Mouse (Mus musculus): ENCODE results near the gene Dlx3. TPM values are rescaled to one million over a fixed set of nuclear protein-coding genes. Genes with fewer than 3 reads are reported as not detected.

Dlx3 gene
- total RNA-seq (2022), result not detected

DNA sequence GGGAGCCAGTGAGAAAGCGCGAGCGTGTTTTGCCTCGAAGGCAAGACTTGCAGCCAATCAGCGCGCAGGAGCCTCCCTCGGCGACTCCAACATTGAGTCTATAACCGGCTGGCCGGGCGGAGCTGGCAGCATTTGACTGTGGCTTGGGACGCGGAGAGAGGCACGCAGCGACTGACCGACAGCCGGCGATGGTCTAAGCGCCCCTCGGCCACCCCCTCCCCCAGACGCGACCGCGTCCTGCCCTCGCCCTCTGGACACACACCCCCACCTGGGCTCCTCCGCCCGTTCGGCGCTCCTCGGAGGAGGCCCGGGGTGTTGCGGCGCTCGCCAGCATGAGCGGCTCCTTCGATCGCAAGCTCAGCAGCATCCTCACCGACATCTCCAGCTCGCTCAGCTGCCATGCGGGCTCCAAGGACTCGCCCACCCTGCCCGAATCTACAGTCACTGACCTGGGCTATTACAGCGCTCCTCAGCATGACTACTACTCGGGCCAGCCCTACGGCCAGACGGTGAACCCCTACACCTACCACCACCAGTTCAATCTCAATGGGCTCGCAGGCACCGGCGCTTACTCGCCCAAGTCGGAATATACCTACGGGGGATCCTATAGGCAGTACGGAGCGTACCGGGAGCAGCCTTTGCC is at the start of gene Dlx3:
Gene Dlx3, plus strand, starts transcription at position 130 of the 643 bp plus-strand sequence.
- no peak for DNase-seq

DNA sequence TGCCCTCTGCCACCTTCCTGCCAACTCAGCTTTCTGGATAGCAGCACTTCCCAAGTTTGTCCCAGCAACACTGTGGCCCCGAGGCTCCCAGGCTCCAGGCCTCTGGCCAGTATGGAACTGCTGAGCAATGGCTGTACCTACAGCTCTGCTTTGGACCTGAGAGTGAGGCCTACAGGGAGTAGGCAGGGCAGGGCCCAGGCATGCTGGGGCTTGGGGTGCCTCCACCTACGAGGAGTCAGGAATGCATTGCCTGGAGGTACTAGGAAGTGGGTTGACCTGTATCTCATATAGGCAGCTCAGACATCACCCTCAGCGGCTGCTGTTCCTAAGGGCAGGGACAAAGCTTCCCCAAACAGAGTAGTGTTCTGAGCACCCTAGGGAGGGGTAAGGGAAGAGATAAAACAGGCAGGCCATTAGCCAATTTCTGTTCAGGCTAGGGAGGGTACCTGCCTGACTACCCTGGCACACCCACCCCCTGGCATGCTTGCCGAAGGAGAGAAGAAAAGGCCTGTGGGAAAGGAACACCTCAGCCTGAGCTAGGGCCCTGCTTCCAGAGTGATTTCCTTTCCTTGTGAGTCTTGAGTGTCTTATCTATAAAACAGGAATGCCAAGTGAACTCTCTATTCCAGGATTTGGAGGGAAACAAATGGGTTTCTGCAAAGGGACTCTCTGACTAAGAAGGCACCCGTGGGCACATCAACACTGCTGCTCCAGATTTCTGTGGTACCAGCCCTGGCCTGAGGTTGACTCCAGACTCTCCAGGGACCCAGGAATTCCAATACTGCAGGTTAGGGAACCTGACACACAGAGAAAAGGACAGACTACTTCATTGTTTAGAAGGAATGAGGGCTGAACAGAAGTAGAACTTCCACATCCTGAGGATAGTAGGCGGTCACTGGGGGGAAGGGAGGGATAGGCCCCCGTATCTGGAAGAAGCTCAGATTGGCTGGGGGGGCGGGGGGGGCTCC is 49.5 kb upstream of the Dlx3 start:
- no peak for DNase-seq

DNA sequence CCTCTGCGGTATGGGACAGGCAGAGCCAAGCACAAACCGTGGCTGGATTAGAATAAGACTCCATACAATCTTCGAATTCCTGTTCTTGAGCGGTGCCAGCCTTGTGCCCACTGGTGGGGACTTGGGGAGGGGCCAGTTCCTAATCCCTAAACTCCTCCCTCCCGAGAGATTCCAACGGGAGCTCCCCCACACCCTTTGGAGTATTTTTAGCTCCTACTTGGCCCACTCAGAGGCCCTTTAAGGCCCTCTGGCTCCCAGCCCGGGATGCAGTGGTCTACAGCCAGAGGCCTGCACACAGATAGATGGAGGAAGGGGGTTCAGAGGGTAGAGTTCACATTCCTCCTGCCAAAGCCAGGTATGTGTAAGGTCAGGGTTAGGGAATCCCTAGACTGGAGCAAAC is 48.7 kb upstream of the Dlx3 start:
- DNase-seq, result no peak

DNA sequence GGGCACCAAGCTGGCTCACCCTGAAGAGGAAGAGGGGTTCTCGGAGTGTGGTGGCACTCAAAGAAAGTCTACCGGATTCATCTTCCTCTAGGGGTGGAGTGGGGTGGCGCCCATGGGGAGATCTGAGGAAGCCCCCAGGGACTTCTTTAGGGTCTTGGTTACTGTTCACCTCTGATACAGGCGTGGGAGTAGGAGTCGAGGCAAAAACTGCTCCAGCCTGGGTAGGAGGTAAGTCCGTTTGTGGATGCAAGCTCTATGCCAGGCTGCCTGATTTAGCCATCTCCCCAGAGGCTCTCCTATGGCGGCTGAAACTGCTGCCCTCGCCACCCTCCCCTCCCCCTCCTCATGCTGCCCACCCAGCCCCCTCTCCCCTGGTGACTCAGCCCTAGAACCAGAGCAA is 47.8 kb upstream of the Dlx3 start:
- no peak for DNase-seq

DNA sequence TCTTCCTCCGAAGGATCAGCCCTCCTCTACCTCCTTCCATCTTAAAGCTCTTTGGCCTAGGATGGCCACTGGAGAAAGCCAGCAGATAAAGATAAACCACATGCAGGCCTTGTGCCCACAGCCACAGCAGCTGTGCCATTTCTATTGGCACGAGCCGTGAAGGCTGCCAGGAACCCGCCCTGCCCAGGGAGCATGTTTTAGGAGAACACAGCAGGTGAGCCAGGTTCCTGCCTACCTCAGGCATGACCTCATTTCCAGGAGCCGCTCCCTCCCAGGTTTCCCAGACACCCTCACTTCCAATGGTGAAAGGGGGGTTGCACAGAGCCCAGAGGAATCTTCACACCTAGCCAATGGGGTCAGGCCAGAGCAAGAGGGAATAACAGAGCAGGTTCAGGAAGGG is 47.1 kb upstream of the Dlx3 start:
- no peak for DNase-seq

DNA sequence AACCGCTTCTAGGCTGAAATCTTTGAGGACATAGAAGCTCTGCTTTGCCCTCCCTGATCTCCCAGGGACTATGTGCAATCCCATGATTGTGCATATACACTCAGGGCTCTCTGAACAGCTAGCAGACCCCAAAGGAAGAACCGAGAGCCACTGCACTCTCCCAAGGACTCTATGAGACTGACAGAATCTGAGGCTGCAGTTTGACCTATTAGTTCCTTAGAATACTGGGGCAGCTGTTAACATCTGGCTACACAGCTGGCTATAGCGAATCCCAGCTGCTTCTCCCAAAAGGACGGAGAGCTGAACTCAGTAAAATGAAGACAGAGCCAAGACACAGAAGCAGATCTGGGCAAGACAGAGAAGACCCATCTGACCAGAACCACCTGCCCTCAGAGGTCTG is 46.1 kb upstream of the Dlx3 start:
- no peak for DNase-seq

DNA sequence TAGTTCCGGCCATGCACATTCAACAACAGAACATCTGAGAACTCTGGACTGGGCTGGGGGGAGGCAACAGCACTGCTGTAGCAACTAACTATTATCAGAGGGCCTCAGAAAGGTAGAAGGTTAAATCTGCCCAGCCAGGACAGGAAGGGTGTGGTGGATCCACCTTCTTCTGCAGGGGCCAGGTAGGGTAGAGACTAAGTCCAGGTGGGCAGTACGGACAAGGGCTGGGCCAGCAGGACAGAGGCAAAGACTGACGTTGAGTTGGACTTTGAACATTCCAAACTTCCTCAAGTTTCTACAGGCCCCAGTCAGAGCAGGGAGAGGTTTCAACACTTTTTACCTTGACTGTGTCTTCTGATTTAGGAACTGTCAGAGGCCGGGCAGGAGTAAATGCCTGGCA is 45.2 kb upstream of the Dlx3 start:
- no peak for DNase-seq

DNA sequence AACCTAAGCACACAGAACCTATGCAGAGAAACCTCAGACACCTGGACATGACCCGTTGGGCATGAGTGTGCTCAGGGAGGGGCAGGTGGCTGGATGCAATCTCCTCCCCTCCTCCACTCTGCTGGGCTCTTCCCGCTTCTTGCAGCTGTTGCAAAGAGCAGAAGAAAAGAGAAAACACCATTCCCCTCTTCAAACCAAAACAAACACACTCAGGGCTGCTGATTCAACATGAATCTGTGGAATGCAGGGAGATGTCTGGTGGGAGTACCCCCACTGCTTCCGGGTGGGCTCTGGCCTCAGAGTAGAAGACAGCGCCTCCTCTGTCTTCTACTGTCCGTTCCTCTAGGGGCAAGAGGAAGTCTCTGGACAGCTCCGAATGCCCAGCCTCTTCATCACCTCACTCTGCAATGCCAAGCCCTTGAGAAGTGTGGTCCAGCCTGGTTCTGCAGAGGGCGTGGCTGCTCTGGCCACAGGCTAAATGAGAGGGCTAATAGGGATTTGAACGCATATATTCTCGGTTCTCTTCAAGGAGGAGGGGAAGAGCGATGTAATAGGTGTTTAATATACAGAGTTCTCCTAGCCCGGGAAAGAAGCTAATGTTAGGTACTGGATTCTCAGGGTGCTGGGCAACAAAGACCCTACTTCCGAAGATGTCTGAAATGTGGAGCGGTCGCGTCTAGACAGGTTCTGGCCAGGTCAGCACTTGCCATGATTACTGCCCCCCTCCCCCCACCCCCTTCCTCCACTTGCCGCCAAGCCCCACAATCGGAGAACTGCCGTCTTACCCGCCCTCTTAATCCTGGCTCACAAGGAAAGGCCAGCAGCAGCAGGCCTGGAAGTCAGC is 44.5 kb upstream of the Dlx3 start:
- DNase-seq, result no peak

DNA sequence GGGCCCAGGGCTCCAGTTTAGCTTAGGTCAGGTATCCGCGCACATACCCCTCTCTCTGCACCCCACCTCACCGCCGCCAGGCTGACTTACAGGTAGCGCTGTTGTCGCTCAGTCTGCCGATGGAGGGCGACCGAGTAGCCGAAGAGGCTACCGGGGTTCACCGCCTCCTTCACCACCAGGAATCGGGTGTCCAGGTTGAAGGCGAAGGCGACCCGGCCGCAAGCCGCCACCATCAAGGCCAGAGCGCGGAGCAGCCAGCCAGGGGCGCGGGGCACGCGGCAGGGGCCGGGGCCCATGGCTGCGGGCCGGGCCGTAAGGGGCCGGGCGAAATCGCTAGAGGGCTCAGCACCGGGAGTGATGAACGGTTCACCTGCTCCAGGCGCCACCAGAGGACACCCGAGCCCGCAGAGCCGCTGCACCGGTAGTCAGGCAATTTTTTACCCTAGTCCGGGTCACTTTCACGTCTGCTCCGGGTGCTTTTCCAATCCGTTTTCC is 43.8 kb upstream of the Dlx3 start:
- DNase-seq, result peak; percentile 58

DNA sequence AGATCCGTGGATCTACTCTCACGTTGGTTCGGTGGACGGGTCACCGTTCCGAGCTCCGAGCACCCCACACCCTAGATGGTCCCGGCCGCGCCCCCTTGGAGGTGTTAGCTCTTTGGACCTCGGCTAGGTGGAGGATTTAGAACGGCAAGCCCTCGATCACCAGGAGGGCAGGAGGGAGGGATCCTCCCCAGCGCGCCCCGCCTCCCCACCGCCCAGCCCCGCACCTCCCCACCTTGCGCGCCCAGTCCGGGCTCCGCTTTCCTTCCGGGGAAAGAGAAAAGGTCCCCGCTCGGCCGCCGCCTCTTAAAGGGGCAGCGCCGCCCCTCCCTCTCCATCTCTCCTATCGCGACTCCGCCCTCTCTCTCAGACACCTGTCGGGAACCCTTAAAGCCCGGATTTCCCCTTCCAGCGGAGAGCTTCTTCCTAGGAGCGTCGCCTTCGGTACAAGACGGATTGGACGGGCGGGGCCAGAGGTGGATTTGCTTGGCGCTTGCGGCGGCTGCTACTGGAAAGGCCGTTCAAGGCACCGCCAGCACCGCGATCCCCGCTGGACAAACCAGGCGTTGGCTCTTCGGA is 43.3 kb upstream of the Dlx3 start, which contains the start of gene Itga3:
Gene Itga3, minus strand, starts transcription at position 266 of the 576 bp plus-strand sequence.
- DNase-seq, result peak; percentile 77

DNA sequence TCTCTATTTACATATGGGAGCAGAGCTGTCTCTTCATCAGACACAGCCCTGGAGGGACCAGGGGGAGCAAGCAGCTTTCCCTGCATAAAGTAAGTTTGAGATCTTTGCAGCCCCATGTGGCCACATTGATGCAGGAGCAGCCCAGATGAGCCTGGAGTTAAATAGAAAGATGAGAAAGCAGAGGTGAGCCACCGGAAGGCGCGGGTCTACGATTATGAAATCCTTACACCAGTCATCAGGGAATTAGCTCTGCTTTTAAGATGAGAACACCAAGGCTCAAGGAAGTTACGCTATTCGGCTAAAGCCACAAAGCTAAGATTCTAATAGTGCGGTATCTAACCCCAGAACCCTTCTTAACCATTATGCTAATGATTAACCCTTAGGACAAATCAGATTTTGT is 42.0 kb upstream of the Dlx3 start:
- DNase-seq, result no peak

DNA sequence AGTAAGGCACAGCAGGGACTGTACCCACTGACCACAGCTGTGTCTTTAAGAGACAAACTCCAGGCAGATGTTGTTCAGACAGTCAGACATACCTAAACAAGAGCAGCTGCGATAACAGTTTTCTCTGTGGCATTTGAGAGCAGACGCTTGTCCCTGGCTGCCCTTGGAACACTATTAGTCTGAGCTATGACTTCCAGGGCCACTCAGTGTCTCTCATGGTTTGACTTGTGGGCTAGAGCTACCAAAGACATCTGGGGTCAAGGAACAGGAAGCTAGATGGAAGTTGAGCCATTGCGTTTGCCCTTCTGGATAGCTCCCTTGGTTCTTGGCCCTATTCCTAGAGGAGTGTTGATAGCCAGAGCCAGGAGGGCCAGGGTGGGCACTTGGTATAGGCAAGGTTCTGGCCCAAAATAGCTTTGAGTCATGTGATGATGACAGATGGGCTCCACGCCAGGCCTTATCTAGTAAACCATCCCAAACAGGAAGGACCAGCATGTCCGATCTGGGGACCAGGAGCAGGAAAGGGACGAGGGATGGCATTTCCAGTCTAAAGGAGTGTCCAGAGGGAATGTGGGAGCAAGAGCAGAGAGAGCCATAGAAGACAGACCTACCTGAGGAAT is 40.6 kb upstream of the Dlx3 start:
- peak; percentile 73 for DNase-seq

DNA sequence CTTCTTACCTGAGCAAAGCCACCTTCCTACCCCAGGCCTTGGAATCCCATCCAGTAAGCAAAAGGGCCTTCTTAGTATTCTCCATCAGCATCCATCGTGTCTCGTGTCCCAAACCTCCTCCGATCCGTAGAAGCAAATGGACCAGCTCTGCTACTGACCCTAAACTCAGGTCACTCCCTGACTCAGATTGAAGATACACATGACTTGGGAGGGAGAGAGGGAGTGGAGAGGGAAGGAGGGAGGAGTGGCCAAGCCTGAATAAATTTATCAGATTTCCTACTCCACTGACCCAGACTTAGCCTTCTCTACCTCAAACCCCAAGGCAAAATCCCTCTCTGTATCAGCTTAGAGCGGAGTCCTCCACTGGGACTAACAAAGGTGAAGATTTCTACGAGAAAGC is 39.1 kb upstream of the Dlx3 start:
- no peak for DNase-seq

DNA sequence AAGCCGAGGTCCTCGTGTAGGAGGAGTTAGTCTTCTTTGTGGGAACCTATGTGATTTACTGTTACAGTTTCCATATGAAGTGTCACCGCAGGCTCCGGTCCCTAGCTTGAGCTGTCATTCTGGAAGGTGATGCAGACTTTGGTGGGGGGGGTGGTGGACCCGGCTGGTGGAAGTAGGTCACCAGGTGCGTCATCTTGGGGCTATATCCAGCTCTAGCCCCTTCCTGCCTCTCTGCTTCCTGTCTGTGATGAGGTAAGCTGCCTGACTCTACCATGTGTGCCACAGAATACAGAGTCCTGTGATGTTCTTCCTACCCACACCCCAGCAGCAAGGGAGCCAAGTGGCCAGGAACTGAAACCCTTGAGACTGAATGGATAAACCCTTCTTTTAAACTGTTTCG is 37.0 kb upstream of the Dlx3 start:
- no peak for DNase-seq

DNA sequence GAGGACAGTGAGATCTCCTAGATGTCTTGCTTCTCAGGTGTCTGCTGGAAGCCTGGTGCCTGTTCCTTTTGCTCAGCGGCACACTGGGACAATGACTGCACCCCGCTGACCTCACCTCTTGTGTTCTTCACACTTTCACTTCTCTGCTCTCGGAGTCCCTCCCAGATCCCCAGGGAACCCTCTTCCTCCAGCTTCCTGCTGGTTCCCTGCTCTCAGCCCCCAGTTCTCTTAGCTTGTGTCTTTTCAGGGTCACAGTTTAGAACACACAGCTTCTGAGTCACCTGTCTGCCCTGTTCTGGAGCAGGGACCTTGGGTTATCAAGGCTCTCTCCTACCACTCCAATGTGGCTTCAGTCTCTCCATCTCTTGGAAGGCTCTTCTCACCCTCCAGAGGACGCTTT is 35.7 kb upstream of the Dlx3 start:
- no peak for DNase-seq

DNA sequence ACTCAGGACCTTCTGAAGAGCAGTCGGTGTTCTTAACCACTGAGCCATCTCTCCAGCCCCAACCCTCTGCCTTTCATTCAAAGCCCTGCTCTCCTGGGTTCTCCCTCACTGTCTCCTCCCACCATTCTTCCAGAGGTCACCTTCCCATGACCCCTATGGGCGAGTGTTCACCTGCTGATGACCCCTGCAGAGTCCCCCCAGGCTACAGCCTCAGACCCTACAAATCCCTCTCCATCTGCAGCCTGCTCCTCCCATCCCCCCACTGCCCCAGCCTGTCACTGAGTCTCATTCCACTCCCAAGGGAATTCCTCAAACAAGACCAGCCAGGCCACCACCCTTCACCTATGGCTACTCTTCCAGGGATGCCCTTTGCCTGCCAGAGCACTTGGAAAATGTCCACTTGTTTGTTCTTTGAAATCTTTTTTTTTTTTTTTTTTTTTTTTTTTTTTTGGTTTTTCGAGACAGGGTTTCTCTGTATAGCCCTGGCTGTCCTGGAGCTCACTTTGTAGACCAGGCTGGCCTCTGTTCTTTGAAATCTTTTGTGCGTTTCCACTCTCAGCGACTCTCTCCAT is 35.0 kb upstream of the Dlx3 start:
- no peak for DNase-seq

DNA sequence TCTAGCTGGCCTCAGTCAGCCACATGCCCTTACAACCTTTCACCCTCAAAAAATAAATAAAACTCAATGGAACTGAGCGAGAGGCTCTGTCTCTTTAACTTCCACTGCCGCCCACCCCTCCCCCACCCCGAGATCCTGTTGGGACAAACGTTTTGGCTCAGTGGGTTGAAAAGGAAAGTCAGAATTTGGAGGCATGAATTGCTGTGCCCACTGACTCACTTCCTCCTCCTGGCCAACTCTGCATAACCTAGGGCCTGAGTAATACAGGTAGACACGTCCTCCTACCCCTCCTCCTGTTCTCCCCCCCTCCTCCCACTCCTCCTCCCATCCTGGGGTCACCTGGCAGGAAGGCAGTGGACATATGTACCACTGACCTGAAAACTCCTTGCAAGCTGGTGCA is 34.2 kb upstream of the Dlx3 start:
- no peak for DNase-seq

DNA sequence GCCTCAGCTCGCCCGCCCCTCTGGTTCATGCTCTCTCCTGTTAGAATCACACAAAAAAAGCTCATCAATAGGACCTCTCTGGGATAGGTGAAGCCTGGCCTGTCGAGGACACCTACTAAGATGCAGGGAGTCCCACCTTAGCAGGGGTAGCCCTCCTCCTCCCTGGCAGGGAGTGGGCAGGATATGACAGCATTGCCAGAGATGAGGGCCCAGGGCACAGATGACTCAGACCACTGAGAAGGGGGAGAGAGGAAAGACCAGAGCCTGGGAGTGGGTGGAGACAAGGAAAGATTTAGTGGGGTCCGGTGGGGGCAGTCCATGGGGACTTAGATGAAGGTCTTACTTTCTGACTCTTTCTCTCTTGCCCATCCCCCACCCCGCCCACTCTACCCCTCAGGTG is 33.7 kb upstream of the Dlx3 start:
- DNase-seq, result no peak

DNA sequence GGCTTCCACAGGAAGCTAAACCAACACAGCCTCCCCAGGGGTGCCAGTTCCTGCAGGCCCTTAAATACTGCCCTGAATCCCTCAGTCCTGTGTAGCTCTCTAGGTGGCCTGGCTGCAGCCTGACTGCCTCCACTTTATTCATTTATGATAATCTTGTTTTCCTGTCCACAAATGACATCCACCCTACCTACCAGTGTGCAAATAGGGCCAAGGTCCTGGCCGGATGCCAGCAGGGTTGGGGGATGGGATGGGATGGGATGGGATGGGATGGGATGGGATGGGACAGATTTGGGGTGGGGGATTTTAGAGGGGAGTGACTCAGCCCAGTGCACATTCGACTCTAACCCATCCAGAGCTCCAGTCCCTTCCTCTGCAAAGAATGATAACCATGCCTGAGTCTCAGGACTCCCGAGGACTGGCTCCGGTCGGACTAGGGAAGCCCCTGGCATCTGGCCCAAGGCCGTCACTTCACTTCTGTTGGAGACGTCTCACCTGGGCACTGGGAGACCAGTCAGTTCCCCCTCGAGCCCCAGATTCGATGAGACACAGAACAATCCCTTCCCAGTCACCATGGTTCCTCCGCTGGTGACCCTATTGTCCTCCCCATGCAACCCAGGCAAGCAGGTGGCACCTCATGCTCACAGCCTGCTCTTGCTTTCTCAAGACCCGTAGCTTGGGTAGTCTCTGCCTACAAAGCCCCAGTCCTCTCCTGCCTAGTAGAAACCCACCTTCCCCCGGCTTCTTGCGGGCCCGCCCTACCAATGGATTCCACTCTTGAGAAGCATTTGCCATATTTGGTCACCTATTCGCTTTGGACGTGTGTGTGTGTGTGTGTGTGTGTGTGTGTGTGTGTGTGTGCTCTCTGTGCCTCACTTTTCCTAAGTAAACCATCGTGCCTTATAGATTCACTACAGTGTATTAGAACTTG is 32.4 kb upstream of the Dlx3 start:
- no peak for DNase-seq

DNA sequence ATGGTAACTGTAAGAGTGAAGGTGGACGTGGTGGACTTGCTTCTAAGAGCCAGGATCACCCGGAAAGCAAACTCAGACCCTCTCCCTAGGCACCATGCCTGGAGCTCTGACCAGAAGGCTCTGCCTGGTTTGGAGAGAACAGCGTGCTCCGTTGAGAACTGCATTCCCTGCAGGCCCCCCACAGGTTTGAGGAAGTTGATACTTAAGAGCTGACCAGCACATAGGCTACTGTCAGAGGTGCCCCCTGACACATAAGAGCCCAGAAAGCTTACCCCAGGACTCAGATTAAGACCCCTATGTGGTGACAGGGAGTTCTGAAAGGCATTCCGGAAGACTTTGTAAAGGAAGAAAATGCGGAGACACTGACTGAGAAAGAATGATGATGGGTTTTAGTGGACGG is 31.6 kb upstream of the Dlx3 start:
- DNase-seq, result no peak

All from adrenal gland, adult 8-10 months (tissue).